Mouse (Mus musculus): Measurements from ENCODE around the gene Hoxc5. TPM values are rescaled to one million over a fixed set of nuclear protein-coding genes. Genes with fewer than 3 reads are reported as not detected.

Gene Hoxc5
- polyA plus RNA-seq, 1 experiment from 2014 or later, result 0.72 TPM

DNA sequence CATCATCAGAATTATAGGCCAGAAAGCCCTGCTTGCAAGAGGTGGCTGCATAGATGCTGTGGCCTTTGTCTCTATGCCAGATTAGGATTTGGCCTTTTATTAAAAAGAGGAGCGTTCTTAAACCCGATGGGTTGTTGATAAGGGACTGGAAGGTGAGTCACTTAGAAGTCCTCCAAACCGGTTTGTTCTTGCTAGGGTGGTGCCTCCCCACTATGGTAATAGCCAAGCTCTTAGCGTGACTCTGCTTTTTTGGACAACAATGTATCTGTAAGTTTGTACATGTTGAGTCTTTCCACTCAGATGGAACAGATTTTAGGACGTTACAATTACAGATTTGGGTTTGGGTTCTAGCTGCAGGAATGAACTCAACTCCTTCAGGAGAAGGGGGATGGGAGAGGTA lies 74.4 kb downstream of the Hoxc5 start:
- Histone ChIP-seq H3K9me3 (no peaks in the 10 kb centered on the region), H3K4me2 (no peak overlapping the region), H3K4me1 (peaks cover 13% of the 10 kb centered on the region; the same call in 1 of the 2 replicates), H3K27ac (no peak overlapping the region), H3K9ac (no peak overlapping the region), H3K4me3 (no peak overlapping the region), H3K27me3 (peaks cover 93% of the 10 kb centered on the region), H3K36me3 (no peaks in the 10 kb centered on the region)
- no peak for ATAC-seq (ENCODE audit: borderline replicate concordance, extremely low read depth, low FRiP score, low TSS enrichment)
- 41% methylated on average over 5 of the region's 5 CpGs for WGBS

DNA sequence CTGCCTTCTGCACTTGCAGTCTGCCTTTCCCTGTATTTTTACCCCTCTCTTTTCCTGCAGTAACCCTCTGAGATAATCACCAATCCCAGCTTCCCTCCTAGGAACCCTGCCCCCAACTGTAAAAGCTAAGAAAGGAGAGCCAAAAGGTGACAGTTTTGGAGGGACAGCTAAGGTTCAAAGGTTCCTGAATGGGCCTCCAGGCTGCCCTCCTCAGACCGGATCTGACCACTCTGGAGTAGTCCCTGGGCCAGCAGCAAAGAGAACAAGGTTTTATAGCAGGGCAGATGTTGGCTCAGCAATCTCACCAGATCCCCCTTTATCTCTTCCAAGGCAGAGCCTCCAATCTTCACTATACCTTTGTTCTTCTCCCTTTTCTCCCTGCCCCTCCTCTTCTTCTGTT lies 75.0 kb downstream of the Hoxc5 start:
- no peaks in the 10 kb centered on the region for H3K36me3 ChIP-seq
- WGBS, result 4% methylated on average over 1 of the region's 1 CpGs
- H3K9me3 ChIP-seq, result no peaks in the 10 kb centered on the region
- H3K9ac ChIP-seq, result no peak overlapping the region
- H3K4me1 ChIP-seq, result peaks cover 13% of the 10 kb centered on the region; the same call in 1 of the 2 replicates
- peaks cover 90% of the 10 kb centered on the region for H3K27me3 ChIP-seq
- H3K27ac ChIP-seq, result no peak overlapping the region
- ATAC-seq (ENCODE audit: borderline replicate concordance, extremely low read depth, low FRiP score, low TSS enrichment), result no peak
- H3K4me2 ChIP-seq, result no peak overlapping the region
- no peak overlapping the region for H3K4me3 ChIP-seq

DNA sequence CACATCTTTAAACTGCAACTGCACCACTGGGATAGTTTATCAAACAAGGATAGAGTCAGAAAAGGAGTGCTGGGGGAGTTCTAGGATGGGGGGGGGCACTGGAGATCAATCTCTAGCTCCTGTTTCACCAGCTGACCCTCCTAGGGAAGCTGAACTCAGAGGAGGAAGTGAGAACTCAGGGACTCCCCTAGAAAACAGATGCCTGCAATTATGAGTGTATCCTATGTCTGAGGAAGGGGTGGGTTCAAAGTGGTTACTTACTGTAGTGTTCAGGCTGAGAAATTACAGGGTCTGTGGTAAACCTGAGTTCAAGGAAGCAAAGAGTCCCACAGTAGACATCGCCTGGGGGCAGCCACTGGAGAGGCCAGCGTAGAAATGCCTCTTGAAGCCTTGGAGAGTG lies 84.4 kb downstream of the Hoxc5 start:
- ATAC-seq (ENCODE audit: borderline replicate concordance, extremely low read depth, low FRiP score, low TSS enrichment), result no peak
- H3K9me3 ChIP-seq, result no peaks in the 10 kb centered on the region
- no peaks in the 10 kb centered on the region for H3K4me1 ChIP-seq
- H3K4me3 ChIP-seq, result no peak overlapping the region
- peaks cover 64% of the 10 kb centered on the region for H3K27me3 ChIP-seq
- H3K27ac ChIP-seq, result no peak overlapping the region
- H3K36me3 ChIP-seq, result no peaks in the 10 kb centered on the region
- H3K4me2 ChIP-seq, result no peak overlapping the region
- H3K9ac ChIP-seq, result no peak overlapping the region
- 67% methylated on average over 2 of the region's 2 CpGs for WGBS

DNA sequence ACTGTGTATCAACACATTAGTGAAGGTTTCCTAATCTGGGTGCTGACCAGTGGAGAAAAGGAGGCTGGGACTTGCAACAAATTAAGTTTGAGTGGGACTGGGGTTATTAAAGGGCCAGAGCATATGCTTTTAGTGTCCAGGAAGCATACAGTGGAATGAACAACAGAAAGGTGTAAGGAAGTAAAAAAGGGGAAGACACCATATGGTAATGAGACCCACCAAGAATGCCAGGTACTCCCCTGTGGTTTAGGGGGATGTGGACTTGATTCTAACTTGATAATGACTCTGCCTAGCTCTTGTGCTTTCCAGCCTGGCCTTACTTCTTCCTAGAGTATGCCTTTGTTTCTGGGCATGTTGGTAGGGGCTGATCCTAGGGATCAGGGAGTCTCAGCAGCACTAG lies 86.0 kb downstream of the Hoxc5 start:
- Histone ChIP-seq H3K27ac (no peak overlapping the region), H3K4me3 (no peak overlapping the region), H3K9ac (no peak overlapping the region), H3K27me3 (peaks cover 67% of the 10 kb centered on the region), H3K9me3 (no peaks in the 10 kb centered on the region), H3K4me1 (no peaks in the 10 kb centered on the region), H3K36me3 (no peaks in the 10 kb centered on the region), H3K4me2 (no peak overlapping the region)
- ATAC-seq (ENCODE audit: borderline replicate concordance, extremely low read depth, low FRiP score, low TSS enrichment), result no peak

DNA sequence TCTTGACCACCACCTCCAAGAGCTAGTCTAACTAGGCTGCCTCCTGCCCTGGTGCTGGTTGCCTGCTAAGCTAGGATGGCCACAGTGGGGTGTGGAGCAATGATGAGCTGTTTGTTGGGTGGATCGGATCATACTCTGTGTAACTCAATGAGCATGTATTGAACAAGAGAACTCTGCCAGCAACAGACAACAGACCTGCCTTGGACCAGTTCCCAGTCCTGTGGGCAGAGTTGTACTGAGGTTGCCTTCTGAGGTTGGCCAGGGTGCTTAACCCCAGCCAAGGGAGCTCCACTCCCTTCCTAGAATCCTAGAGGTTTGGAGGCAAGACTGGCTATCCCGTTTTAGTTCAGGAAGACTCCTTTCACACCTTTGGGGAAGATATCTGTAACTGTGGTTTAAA lies 89.2 kb downstream of the Hoxc5 start:
- H3K4me2 ChIP-seq, result no peak overlapping the region

DNA sequence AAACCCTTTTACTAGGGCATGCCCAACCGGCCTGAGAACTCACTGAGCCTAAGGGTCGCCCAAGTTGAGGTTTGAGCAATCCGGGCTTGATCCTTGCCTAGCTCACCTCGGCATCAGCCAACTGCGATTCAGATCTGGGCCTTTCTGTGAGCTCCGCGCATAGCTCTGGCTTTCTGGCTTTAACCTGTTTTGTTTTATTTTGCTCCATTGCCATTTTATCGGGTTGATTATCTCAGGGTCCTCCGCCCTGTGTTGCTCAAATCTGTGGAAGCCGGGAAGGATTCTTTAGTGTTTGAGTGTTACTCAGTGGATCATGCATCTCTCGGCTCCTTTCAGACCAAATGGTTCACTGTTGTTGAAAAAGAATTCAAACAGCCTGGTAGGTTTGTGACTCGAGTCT lies 91.5 kb downstream of the Hoxc5 start:
- Histone ChIP-seq H3K4me1 (peaks cover 11% of the 10 kb centered on the region; the same call in 1 of the 2 replicates), H3K27me3 (peaks cover 95% of the 10 kb centered on the region), H3K9me3 (no peaks in the 10 kb centered on the region), H3K27ac (no peak overlapping the region), H3K36me3 (no peaks in the 10 kb centered on the region), H3K9ac (no peak overlapping the region), H3K4me3 (no peak overlapping the region), H3K4me2 (no peak overlapping the region)
- 25% methylated on average over 12 of the region's 12 CpGs for WGBS
- no peak for ATAC-seq (ENCODE audit: borderline replicate concordance, extremely low read depth, low FRiP score, low TSS enrichment)

More for the DNA sequence above, 89.2 kb downstream of the Hoxc5 start:
- H3K4me3 ChIP-seq, result no peak overlapping the region
- no peaks in the 10 kb centered on the region for H3K36me3 ChIP-seq
- peaks cover 82% of the 10 kb centered on the region for H3K27me3 ChIP-seq
- no peak overlapping the region for H3K27ac ChIP-seq
- peaks cover 10% of the 10 kb centered on the region; the same call in 1 of the 2 replicates for H3K4me1 ChIP-seq
- H3K9ac ChIP-seq, result no peak overlapping the region
- WGBS, result 56% methylated on average over 2 of the region's 2 CpGs
- H3K9me3 ChIP-seq, result no peaks in the 10 kb centered on the region
- ATAC-seq (ENCODE audit: borderline replicate concordance, extremely low read depth, low FRiP score, low TSS enrichment), result no peak

DNA sequence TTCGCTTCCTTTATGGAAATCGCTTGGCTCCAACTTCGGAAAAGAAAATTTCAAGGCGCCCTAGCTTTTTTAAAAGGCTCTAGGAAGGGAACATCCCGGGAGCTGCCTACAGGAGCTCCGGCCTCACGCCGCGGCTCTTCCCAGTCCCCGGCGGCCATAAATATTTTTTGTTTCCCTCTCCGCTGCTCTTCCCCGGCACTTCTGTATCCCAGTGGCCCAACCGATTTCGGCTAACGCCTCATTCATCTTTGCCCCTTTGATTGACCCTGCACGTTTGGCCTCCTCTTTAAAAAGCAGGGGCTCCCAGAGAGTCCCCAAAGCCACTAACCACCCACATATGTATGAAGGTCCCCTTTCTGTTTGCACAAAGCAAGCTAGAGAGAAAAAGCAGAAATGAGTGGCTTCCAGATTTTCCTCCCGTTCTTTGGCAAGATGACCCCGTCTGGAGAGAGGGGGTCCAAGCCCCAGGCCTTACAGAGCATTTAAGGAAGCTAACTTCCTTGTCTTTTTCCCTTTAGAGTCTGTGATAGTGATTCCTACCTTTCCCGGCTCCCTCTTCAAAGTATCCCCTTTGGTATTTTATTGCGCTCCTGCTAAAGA lies 92.2 kb downstream of the Hoxc5 start:
- ATAC-seq (ENCODE audit: borderline replicate concordance, extremely low read depth, low FRiP score, low TSS enrichment), result no peak
- Histone ChIP-seq H3K4me1 (peaks cover 11% of the 10 kb centered on the region; the same call in 1 of the 2 replicates), H3K4me2 (peak overlapping the region; percentile 34), H3K27me3 (peaks cover 95% of the 10 kb centered on the region), H3K9ac (no peak overlapping the region), H3K9me3 (no peaks in the 10 kb centered on the region), H3K27ac (no peak overlapping the region), H3K36me3 (no peaks in the 10 kb centered on the region), H3K4me3 (0 out of 2 replicates have a peak overlapping the region, but pooled peaks have one; percentile 5)
- 8% methylated on average over 21 of the region's 21 CpGs for WGBS

DNA sequence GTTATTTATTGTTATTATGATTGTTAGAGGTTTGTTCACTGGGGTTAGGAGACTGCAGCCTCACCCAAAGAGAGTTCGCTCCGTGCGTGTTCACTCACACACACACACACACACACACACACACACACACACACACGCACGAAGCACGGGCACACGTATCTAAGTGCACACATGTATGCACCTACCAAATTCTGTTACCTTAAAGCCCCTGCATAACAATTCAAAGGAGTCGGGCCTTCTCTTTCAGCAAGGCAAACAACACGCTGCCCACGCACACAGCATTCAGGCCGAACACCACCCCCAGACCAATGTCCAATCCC lies 92.7 kb downstream of the Hoxc5 start:
- Histone ChIP-seq H3K4me1 (peaks cover 11% of the 10 kb centered on the region; the same call in 1 of the 2 replicates), H3K27me3 (peaks cover 92% of the 10 kb centered on the region), H3K4me2 (no peak overlapping the region), H3K27ac (no peak overlapping the region), H3K4me3 (no peak overlapping the region), H3K9me3 (no peaks in the 10 kb centered on the region), H3K36me3 (no peaks in the 10 kb centered on the region), H3K9ac (no peak overlapping the region)
- no peak for ATAC-seq (ENCODE audit: borderline replicate concordance, extremely low read depth, low FRiP score, low TSS enrichment)
- WGBS, result 36% methylated on average over 11 of the region's 11 CpGs

DNA sequence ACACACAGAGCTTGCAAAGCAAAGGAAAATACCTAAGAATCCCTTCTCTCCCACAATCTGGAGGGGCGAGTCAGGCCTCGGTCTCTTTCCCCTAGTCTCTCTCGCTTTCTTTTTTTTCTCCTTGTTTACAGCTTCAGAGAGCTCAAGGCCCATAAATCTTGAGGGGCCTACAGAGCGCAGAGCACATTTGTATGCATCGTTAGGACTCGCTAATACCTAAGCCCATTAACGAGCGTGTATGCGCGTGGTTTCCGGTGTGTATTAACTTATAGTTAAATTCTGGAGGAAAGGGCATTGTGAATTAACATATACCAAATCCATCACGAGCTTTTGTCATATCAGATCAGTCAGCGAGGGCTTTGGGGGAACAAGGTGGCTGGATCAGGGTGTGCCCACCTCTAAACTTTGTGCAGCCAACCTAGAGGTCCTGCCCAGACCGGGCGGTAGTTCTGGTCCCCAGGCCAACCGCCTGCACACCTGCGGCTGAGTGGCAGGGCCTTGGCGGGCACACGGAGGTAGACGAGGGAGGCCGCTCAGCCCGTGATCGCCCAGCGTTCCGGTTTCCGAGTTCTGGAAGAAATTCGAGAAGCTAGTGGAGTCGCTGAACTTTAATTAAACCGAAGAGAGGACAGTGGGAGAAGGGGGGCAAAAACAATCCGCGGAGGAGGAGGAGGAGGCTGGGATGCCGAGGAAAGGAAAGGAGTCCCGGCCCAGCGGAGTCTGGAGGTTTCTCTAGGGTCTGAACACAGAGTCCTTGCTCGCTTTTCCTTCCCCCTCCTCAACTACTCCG lies 93.3 kb downstream of the Hoxc5 start:
- no peaks in the 10 kb centered on the region for H3K36me3 ChIP-seq
- H3K27ac ChIP-seq, result no peak overlapping the region
- WGBS, result 6% methylated on average over 36 of the region's 36 CpGs
- peak overlapping the region; percentile 7; the same call in 1 of the 2 replicates for H3K4me3 ChIP-seq
- H3K9ac ChIP-seq, result no peak overlapping the region
- peak; percentile 46; the same call in 1 of the 2 replicates for ATAC-seq (ENCODE audit: borderline replicate concordance, extremely low read depth, low FRiP score, low TSS enrichment)
- H3K9me3 ChIP-seq, result no peaks in the 10 kb centered on the region
- peaks cover 92% of the 10 kb centered on the region for H3K27me3 ChIP-seq
- peak overlapping the region; percentile 34 for H3K4me2 ChIP-seq
- peaks cover 11% of the 10 kb centered on the region; the same call in 1 of the 2 replicates for H3K4me1 ChIP-seq

DNA sequence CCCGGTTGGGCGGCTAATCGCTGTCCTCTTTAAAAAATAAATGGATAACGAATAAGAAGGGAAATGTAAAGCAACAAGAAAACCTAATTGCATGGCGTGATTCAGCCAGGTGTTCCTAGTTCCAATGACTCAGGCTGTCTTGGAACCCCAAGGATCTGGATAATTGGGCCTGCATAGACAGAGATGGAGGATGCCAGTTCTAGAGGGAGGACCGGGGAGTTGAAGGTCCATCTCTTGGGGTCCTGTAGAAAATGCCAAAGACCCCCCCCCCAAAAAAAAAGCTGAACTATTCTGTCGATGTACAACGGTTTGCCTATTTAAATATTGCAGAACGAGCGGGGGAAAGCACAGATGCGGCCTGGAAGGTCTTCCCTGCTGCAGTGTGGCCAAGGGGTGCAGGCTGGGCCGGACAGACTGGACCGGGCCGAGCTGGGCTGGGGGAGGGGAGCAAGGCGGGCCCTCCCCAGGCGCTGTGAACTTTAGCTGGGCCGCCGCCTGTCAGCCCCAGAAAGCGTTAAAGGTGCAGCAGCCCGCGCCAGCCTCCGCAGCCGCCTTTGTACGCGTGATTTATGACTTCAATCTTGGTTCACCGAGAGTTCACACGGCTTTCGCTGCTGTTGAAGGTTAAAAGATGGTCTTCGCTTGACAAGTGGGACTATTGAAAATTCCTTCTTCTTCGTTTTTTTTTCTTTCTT lies 94.0 kb downstream of the Hoxc5 start:
- WGBS, result 6% methylated on average over 30 of the region's 30 CpGs
- Histone ChIP-seq H3K27ac (no peak overlapping the region), H3K4me3 (peak overlapping the region; percentile 7; the same call in 1 of the 2 replicates)

DNA sequence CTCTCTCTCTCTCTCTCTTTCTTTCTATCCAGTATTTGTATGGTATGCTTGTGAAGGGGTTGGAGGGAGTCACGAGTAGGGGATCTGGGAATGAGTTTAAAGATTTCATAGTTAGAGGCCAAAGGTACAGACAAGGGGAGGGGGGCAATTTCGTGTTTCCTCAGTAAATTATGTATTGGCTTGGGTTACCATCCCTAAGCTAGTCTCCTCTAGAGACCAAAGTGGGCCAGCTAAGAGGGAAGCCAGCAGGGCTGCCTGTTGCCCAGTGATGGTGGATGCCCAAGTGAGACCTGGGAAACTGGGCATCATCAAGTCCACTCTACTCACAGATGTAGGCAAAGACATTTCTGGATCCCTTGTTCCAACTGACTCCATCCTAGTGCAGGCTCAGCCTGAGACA lies 94.7 kb downstream of the Hoxc5 start:
- H3K4me2 ChIP-seq, result no peak overlapping the region
- H3K27me3 ChIP-seq, result peaks cover 93% of the 10 kb centered on the region
- no peak overlapping the region for H3K4me3 ChIP-seq

More for the DNA sequence above, 94.0 kb downstream of the Hoxc5 start:
- ATAC-seq (ENCODE audit: borderline replicate concordance, extremely low read depth, low FRiP score, low TSS enrichment), result no peak
- no peaks in the 10 kb centered on the region for H3K36me3 ChIP-seq
- no peaks in the 10 kb centered on the region for H3K9me3 ChIP-seq
- H3K4me1 ChIP-seq, result peaks cover 11% of the 10 kb centered on the region; the same call in 1 of the 2 replicates
- peaks cover 93% of the 10 kb centered on the region for H3K27me3 ChIP-seq
- no peak overlapping the region for H3K9ac ChIP-seq
- H3K4me2 ChIP-seq, result peak overlapping the region; percentile 34

DNA sequence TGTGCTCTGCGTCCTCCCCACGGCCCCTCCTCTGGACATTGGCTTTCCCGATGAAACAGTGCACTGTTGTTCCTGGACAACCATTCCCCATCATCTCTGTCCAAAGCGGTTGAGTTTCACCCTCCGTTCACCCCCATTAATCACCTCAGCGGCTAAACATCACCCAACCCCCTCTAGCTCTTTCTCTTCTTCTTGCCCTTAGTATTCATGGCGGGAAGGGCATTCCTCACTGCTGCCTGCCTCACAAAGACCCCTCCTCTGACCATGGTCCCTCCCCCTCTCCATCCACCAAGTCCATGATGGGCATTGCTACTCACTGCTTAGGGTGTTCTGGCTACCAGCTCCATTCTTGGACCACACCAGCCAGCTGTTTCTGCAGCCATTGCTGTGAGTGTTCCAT lies 98.4 kb downstream of the Hoxc5 start:
- Histone ChIP-seq H3K9ac (no peak overlapping the region), H3K4me2 (no peak overlapping the region), H3K9me3 (no peaks in the 10 kb centered on the region), H3K27me3 (peaks cover 95% of the 10 kb centered on the region), H3K4me1 (peaks cover 17% of the 10 kb centered on the region; the same call in 1 of the 2 replicates), H3K36me3 (no peaks in the 10 kb centered on the region), H3K27ac (no peak overlapping the region), H3K4me3 (no peak overlapping the region)
- no peak for ATAC-seq (ENCODE audit: borderline replicate concordance, extremely low read depth, low FRiP score, low TSS enrichment)
- 14% methylated on average over 7 of the region's 7 CpGs for WGBS

More for the DNA sequence above, 94.7 kb downstream of the Hoxc5 start:
- H3K9ac ChIP-seq, result no peak overlapping the region
- no peak for ATAC-seq (ENCODE audit: borderline replicate concordance, extremely low read depth, low FRiP score, low TSS enrichment)
- no peak overlapping the region for H3K27ac ChIP-seq
- WGBS, result 21% methylated on average over 2 of the region's 2 CpGs
- no peaks in the 10 kb centered on the region for H3K36me3 ChIP-seq
- no peaks in the 10 kb centered on the region for H3K9me3 ChIP-seq
- H3K4me1 ChIP-seq, result peaks cover 11% of the 10 kb centered on the region; the same call in 1 of the 2 replicates
